Mouse (Mus musculus) heart, postnatal 4 days (tissue): ENCODE data around the gene Card9. TPM values are rescaled to one million over a fixed set of nuclear protein-coding genes. Genes with fewer than 3 reads are reported as not detected.

Source experiments
- total RNA-seq, 2 experiments: library from RNA; stranded (reverse); gene quantifications; 2 replicates each; pipeline ENCODE4 v1.2.3; 2021

The Card9 gene
- total RNA-seq, 2 experiments from 2014 or later, result 0.60 to 0.95 TPM

Other genes starting within 250 kb of the Card9 start
- gene Nacc2, start 237.7 kb downstream of the Card9 start, total RNA-seq, result 10 to 100 TPM; 11.1 to 11.4 TPM
- not detected for gene Lhx3, start 152.6 kb downstream of the Card9 start, total RNA-seq
- 10 to 100 TPM; 11.2 to 12.1 TPM for gene Qsox2, start 123.4 kb downstream of the Card9 start, total RNA-seq
- gene Ccdc187, start 66.4 kb downstream of the Card9 start, total RNA-seq, result under 1 TPM; 0.81 to 0.92 TPM
- 100 to 1,000 TPM; 142 to 153 TPM for gene Gpsm1, start 45.4 kb downstream of the Card9 start, total RNA-seq
- 10 to 100 TPM; 16.1 to 16.6 TPM for gene Dnlz, start 8.8 kb downstream of the Card9 start, total RNA-seq
- gene Snapc4, start 19.7 kb upstream of the Card9 start, total RNA-seq, result 10 to 100 TPM; 20.8 to 21.0 TPM
- 10 to 100 TPM; 55.5 to 62.3 TPM for gene Entr1, start 28.4 kb upstream of the Card9 start, total RNA-seq
- 100 to 1,000 TPM; 107 to 113 TPM for gene Pmpca, start 28.4 kb upstream of the Card9 start, total RNA-seq
- 10 to 100 TPM; 13.4 to 14.3 TPM for gene Inpp5e, start 48.3 kb upstream of the Card9 start, total RNA-seq
- gene Sec16a, start 84.3 kb upstream of the Card9 start, total RNA-seq, result 10 to 100 TPM; 37.0 to 39.0 TPM
- 10 to 100 TPM; 55.3 to 62.3 TPM for gene Notch1, start 155.7 kb upstream of the Card9 start, total RNA-seq
- gene Egfl7, start 219.1 kb upstream of the Card9 start, total RNA-seq, result 100 to 1,000 TPM; 317 to 343 TPM
- not detected for gene Gm20532, start 225.7 kb upstream of the Card9 start, total RNA-seq
- 10 to 100 TPM; 23.9 to 25.4 TPM for gene Agpat2, start 243.5 kb upstream of the Card9 start, total RNA-seq